Mouse (Mus musculus) mesoderm, embryonic 11.5 days (tissue): ENCODE results near the gene Sgcd.

Experiments used
- DNase-seq: peaks from one replicate; pipeline ENCODE4 v3.0.0-alpha.2; 2012; ENCODE audit warnings: low read depth, low spot score

Sgcd gene

DNA sequence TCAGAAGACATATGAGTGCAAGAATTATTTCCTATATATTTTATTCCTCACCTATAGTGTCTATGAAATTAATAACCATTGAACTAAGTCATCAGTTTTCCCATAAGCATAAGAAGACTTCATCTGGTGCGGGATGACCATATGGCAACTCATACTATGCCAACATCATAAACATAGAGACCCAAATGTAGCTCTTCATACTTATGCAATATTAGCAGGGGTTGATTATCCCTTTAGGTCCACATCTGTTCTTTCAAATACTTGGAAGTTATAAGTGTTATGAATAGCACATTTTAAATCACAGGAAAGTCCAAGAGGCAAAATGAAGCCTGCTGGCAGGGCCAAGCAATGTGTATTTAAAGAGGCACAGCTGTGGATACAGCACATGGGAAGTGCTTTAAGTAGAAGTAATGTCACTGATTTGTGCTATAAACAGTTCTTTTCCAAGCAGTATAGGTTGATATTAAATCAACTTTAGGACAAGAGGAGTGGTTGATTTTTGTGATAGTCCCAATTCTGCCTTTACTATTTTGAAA, 690.9 kb downstream of the Sgcd start:
- DNase-seq = no peak

- no peak for DNase-seq
Measured at GRCm38 (mm10) chr11:47294741-47295140, 694.0 kb downstream of the Sgcd start.

GRCm38 (mm10) chr11:47276586-47276985, 712.2 kb downstream of the Sgcd start:
- no peak for DNase-seq

DNA sequence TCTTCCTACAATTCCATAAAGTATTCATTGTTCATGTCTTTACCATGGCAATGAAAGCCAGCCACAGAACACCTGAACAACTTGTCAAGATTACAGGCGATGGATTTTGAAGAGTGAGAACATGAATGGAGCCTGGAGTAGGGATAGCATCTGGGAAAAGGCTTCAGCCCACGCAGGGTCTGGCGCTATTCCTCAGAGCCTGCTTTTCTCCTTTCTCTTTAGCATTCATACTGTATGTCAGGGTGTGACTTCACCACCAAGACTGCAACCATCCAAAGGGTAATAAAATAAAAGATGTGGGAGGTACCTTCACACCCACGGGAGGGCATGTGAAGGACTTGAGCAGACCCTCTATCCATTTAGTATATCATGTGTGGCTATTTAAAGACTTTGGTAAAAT, 720.2 kb downstream of the Sgcd start:
- DNase-seq = no peak

- DNase-seq = no peak
Measured at GRCm38 (mm10) chr11:47264267-47264984, 724.3 kb downstream of the Sgcd start.

- DNase-seq = no peak
Measured at GRCm38 (mm10) chr11:47250301-47250700, 738.5 kb downstream of the Sgcd start.

GRCm38 (mm10) chr11:47248345-47248893, 740.4 kb downstream of the Sgcd start:
- DNase-seq = no peak

DNA sequence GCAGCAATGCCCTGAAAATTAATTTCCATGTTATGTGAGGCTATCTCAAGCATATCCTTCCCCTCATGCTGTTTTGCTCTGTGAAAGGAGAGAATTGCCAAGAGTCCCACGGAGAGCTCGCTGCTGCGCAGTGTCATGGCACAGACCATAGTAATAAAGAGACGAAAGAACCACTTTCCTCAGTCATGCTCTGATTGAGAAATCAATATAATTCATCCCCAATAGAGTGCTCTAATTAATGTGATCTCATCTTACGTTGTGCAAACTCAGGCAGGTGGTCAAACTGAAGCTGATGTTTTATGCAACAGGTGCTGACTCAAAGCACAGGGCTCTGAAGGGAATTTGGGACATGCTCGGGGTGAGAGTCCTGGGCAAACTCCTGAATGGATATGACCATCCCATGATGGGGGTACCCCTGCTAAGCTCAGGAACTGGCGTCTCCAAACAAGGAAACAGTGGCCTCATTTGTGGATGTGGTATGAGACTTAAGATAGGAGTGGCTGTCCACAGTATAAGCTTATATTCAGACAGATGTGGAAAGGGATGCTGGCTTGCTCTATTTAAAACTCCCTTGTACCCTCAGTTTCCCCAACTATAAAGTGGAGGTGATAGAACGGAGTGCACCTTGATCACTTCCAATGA, 740.9 kb downstream of the Sgcd start:
- DNase-seq = no peak

DNA sequence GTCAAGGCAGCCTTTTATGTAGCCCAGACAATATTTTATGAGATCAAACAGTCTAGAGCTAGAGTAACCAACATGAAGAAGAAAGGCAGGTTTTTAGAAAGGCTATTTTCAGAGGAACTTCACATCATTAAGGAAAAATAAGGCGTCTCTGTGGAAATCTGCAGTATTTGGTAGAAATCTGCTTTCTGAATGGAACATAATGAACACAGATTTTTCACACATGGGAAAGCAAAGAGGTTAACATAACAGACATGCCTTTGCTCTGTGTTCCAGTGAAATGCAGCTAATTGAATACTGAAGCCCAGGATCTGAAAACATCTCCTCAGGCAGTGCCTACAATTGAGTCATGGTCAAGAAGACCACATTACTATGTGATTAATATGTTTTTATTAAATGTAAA, 746.4 kb downstream of the Sgcd start:
- DNase-seq = no peak

- DNase-seq = no peak
Measured at GRCm38 (mm10) chr11:47228222-47228621, 760.5 kb downstream of the Sgcd start.

DNA sequence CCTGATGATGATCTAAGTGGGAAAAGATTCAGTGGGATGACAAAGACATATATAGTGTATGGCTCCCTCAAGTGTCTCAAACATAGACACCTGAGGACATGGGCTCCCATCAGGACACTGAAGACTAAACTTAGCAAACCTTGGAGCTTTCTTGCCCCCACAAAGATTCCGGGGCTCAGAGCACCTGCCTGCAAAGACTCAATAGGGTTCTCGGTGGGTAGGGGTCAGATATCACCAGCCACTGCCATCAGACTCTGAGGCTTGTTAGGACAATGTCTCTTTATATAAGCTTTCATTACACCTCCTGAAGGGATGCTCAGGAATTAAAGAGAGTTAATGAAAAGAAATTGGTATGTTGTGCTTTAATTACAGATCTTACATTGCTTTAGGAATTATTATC, 764.6 kb downstream of the Sgcd start:
- DNase-seq = no peak

DNA sequence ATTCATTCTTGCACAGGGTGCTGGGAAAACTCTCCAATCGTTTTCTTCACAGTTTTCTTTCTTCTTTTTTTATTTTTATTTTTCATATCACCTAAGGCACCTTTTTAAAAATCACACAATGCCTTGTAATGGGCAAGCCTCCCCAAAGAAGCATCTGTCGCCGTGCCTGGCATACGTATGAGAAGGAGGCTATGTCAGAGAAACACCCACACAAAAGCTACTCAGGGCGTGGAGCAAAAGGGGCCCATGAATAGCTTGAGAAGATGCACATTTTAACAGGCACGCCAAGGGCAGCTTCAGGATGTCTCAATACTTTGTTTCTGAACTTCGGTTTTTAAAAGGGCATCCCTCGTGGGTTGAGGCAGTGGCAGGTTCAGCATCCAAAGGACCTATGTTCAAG, 777.2 kb downstream of the Sgcd start:
- DNase-seq = no peak

DNA sequence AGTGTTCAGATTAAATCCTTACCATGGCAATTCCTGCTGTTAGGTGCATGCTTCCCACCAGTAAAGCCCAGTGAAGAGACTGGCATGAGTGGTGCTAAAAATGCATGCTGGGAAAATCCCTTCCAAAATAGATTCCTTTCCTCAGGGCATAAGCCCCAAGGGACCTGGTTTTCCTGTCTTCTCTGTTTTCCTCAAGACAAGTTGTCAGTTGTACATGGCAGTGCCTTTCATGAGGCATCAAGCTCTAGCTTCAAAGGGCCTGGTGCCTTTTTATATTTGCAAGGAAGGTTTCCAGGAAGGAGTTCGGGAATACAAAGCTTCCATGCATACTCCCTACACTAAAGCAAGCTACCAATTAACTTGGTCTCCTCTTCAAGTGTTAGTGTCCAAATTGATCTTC, 782.3 kb downstream of the Sgcd start:
- DNase-seq = no peak

DNA sequence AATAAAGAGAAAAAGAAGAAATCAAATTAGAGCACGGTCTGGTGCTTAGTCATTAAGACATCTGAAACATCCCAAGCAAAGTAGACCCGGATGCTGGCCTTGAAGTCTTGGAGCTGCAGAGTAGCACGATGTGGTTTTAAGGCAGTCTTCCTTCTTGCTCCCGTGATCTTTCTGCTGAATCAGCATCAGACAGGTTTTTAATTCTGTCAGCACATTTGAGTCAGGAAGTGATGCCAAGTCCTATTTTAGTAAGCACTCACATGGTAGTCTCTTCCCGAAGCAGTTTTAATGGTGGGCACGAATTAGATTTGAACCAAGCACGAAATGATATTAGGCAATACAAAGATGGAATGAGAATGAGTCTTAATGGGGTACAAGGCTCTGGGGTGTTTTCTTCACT, 789.7 kb downstream of the Sgcd start:
- no peak for DNase-seq

GRCm38 (mm10) chr11:47188556-47188955, 800.2 kb downstream of the Sgcd start:
- peak; percentile 55 for DNase-seq

DNA sequence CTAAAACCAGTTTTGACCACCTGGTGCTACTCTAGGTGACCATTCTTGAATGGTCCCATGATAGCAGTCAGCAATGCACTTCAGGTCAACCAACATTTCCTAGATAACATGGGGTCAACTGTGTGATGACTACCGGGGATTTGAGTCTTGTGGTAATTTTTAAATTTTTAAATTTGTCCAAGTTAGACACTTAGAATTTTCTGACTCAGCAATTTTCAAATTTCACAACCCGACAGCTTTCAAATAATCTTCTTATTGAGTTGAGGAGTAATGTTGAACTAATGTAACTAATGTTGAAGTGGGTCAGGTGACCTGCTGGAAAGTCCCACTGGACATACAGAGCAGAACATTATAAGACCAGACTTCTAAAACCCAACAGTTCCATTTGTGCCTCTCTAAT, 813.8 kb downstream of the Sgcd start:
- no peak for DNase-seq

GRCm38 (mm10) chr11:47170926-47171625, 817.7 kb downstream of the Sgcd start:
- no peak for DNase-seq

- DNase-seq = no peak
Measured at GRCm38 (mm10) chr11:47167376-47167775, 821.4 kb downstream of the Sgcd start.

DNA sequence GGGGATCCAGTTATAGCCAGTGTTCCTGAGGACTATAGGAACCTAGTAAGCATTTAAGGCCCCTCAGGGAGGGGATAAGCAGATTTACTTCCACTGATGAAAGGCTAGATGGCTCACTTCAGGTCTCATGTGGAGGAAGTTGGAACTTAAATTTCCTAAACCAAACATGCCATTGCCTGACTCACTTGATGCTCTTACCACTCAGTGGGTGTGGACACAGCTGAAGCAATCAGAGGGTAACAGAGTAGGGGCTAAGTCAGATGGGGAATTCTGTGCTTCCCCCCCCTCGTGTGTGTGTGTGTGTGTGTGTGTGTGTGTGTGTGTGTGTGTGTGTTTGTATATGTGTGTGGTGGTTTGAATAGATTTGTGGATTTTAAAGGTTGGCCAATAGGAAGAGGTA, 830.7 kb downstream of the Sgcd start:
- no peak for DNase-seq

DNA sequence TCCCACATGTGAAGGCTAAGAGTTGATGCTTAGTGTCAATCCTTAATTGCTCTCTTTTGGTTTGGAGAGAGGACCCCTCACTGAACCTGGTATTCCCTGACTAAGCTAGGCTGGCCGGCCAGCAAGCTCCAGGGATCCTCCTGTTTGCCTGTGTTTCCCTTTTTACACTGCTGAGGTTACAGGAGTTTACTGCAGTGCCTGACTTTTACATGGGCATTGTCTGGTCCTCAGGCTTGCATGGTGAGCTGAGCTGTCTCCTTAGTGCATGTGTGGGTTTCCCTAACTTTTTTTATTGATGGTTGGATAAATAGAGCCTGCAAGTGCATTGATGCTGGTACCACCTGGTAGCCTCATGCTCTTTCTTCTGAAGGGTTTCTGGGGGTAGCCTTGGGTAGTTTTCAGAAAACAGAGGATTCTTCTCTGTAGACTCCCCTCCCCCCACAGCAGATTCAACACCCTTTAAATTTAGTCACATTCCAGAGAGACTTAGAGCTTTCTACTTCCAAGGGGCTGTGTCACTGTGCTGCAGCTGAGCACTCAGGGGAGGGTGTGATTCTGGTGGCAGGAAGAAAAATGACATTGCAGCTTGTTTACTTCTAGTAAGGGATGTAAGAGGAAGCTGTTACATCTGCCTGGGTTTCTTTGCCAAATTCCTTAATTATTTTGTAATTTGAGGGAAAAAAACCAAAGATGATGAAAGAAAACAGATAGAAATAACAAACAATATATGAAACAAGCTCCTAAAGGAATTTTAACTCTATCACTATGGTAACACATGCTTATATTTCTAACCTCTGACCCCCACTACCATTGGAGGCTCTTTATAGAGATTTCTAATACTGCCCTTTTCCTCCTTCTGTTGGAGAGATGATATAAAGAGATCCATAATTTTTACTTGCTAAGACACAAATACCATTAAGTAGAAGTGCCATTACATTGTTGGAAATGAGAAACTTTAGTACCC, 831.8 kb downstream of the Sgcd start:
- peak; percentile 9 for DNase-seq

DNA sequence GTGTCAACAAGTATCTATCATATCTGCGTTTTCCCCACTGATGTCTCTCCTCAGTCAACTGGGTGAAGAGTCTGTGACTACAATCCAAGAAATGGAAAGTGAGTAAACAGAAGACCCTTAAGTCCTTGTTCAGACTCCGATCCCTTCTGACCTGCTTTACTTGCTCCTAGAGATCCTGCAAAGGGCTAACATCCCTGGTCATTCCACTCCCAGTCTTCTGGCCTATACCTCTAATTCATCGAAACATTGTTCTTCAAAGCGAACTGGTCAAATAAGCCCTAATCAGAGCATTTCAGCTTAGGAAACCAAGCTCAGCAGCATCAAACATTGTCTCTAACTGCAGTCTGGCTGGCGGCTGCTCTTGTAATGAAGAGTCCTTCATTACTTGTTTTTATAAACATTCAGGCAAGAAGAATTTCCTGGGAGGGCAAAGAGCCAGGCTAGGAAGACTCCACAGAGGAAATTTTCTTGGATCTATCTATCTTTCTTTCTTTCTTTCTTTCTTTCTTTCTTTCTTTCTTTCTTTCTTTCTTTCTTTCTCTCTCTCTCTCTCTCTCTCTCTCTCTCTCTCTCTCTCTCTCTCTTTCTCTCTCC, 833.8 kb downstream of the Sgcd start:
- DNase-seq = no peak
